Mouse (Mus musculus): Measurements from ENCODE around the gene Sfxn3. TPM values are rescaled to one million over a fixed set of nuclear protein-coding genes. Genes with fewer than 3 reads are reported as not detected.

The Sfxn3 gene
- polyA plus RNA-seq, 1 experiment from 2014 or later: 2.9 TPM

DNA sequence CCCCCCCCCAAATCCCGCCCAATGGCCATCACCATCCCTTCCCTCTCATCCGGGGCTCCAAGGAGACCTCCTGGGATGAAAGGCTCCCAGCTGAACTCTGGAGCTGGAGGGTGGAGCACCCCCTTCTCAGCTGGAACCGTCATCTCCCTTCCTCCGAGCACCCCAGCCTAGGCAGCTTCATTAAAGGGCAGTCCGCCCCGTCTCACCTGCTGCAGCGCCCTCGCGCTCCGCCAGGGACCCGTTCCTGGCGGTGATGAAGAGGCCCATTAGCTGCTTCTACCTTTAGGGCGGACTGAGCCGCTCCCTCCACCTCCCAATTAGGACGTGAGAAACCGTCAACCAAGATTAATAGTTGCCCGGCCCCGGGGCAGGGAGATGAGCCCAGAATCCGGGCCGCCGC lies 17.9 kb downstream of the Sfxn3 start:
- no peak for ATAC-seq (ENCODE audit: low read depth)
- H3K9ac ChIP-seq: no peak overlapping the region
- 23% methylated on average over 21 of the region's 21 CpGs for WGBS (ENCODE audit: insufficient replicate concordance)
- no peak overlapping the region for H3K27ac ChIP-seq
- H3K4me3 ChIP-seq (replicated peaks): no peak overlapping the region
- H3K36me3 ChIP-seq: no peaks in the 10 kb centered on the region
- no peak for DNase-seq
- no peaks in the 10 kb centered on the region for H3K9me3 ChIP-seq (replicated peaks)
- peaks cover 43% of the 10 kb centered on the region for H3K4me1 ChIP-seq (replicated peaks)
- H3K27me3 ChIP-seq: peaks cover 40% of the 10 kb centered on the region
- H3K4me2 ChIP-seq: no peak overlapping the region

DNA sequence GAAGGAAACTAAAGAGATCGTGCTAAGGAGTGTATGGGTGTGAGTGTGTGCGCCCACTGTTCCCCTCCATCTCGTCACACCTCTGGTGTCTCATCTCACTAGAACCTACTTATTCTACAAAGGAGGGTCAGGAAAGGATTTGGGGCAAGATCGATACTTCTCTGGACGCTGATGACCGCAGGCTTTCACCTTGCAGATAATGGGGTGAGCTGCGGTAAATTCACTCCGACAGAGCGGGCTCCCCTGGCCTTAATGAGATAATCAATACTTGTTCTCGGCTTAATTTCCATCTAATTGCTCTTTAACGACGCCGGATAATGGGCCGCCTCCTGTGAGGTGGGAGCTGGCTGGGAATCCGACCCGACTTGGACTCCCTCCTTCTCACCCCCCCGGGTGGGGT lies 19.9 kb downstream of the Sfxn3 start:
- no peak overlapping the region for H3K4me2 ChIP-seq
- H3K9me3 ChIP-seq (replicated peaks): no peaks in the 10 kb centered on the region
- no peaks in the 10 kb centered on the region for H3K36me3 ChIP-seq
- 56% methylated on average over 17 of the region's 17 CpGs for WGBS (ENCODE audit: insufficient replicate concordance)
- DNase-seq: no peak
- H3K4me3 ChIP-seq (replicated peaks): no peak overlapping the region
- H3K27ac ChIP-seq: no peak overlapping the region
- peaks cover 40% of the 10 kb centered on the region for H3K27me3 ChIP-seq
- peaks cover 53% of the 10 kb centered on the region for H3K4me1 ChIP-seq (replicated peaks)
- no peak for ATAC-seq (ENCODE audit: low read depth)
- H3K9ac ChIP-seq: no peak overlapping the region

DNA sequence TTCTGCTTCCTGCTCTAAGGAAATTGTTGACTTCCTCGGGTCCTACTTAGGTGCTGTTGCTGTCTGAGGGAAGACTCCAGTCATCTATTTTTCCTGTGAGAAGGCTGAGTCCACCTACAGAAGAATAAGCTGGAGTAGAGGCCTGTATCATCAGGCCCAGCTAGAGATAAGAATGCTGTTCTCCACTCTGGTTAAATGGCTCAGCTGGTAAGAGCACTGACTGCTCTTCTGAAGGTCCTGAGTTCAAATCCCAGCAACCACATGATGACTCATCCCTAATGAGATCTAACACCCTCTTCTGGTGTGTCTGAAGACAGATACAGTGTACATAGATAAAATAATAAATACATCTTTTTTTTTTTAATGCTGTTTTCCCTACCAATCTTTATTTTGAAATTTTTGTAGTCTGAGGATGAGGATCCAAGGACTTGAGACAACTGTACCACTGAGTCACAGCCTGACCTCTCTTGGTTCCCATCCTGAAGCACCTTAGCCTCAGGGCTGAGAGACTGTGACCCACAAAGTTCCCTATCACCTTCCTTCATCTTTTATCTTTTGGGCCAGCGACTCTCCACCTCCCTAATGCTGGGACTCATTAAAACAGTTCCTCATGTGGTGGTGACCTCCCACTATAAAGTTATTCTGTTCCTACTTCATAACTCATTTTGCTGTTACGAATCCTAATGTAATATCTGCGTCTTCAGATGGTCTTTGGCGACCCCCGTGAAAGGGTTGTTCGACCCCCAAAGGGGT lies 20.6 kb downstream of the Sfxn3 start:
- H3K4me3 ChIP-seq (replicated peaks): no peak overlapping the region
- peaks cover 52% of the 10 kb centered on the region for H3K4me1 ChIP-seq (replicated peaks)
- H3K9ac ChIP-seq: no peak overlapping the region
- ATAC-seq (ENCODE audit: low read depth) (0 out of 2 replicates have a peak, but pooled peaks have one; percentile 37), DNase-seq (no peak)
- H3K27ac ChIP-seq: no peak overlapping the region
- no peak overlapping the region for H3K4me2 ChIP-seq
- no peaks in the 10 kb centered on the region for H3K9me3 ChIP-seq (replicated peaks)
- H3K36me3 ChIP-seq: no peaks in the 10 kb centered on the region
- 50% methylated on average over 7 of the region's 7 CpGs for WGBS (ENCODE audit: insufficient replicate concordance)
- peaks cover 40% of the 10 kb centered on the region for H3K27me3 ChIP-seq

DNA sequence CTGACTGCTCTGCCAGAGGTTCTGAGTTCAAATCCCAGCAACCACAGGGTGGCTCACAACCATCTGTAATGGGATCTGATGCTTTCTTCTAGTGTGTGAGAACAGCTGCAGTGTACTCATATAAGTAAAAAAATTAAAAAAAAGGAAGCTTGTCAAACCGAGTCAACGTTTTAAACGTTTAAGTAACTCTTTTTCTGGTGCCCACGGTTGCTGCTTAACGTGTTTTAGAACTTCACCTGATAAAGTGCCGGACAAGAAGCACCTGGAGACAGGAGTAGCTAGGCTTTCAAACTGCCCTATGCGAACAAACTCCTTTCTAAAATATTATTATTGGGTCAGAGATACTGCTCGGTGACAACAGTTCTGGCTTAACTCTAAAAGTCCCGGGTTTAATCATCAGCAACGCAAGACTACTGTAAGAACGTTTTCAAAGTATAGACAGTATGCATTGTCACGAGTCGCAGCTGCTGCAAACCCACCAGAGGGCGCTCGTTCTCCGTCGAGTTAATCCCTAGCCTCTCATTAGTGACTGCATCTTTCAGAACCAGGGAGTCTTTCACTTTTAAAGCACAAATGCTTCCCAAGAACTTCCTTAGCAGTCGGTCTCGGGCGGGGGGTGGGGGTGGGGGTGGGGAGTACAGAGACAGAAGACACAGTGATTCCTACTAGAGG lies 26.7 kb downstream of the Sfxn3 start:
- Histone ChIP-seq H3K9ac (peak overlapping the region; percentile 91), H3K4me3 (replicated peaks) (peak overlapping the region; percentile 77), H3K4me2 (peak overlapping the region; percentile 97), H3K4me1 (replicated peaks) (peaks cover 64% of the 10 kb centered on the region), H3K9me3 (replicated peaks) (no peaks in the 10 kb centered on the region), H3K36me3 (no peaks in the 10 kb centered on the region), H3K27me3 (peaks cover 39% of the 10 kb centered on the region), H3K27ac (peak overlapping the region; percentile 92)
- 6% methylated on average over 20 of the region's 20 CpGs for WGBS (ENCODE audit: insufficient replicate concordance)
- DNase-seq (peak; percentile 77), ATAC-seq (ENCODE audit: low read depth) (peak; percentile 56)

DNA sequence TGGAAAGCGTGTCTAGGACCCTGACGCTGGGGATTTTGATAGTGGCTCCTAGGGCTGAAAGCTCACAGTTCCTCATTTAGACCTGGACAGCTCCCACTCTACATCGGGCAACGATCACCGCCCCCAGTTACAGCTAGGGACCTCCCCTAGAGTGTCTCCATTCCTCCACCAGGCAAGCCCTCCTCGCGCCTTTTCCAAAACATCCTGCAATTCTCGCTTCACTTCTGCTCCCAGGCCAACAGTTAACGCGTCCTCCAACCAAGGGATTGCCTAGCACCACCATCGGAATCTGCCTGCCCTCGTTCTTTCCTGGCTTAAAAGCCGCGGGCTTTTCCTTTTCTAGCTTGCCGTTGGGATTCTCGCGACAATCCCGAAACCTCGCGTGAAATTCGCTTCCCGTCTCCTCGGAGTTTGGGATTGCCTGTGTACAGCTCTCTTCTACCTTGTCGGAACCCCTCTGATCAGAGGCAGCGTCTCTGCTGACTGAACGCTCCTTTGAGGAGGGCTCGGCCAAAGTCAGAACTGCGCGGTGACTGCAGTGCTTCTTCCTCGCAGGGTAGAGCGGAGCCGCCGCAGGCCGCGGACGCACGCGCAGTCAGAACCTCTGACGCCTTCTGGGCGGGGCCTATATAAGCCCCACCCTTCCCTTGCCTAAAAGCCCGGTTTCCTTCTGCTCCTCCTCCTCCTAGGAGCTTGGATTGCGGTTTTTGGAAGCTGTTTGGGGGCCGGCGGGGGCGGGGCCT lies 27.4 kb downstream of the Sfxn3 start, which contains the start of gene Kazald1:
Kazald1 (plus strand) TSS at position 662 of the 743 bp plus-strand sequence.
- Histone ChIP-seq H3K27me3 (peaks cover 47% of the 10 kb centered on the region), H3K4me1 (replicated peaks) (peaks cover 71% of the 10 kb centered on the region), H3K9me3 (replicated peaks) (no peaks in the 10 kb centered on the region), H3K4me2 (peak within 1 kb of the TSS; percentile 97), H3K36me3 (no peaks in the 10 kb centered on the region), H3K9ac (peak within 1 kb of the TSS; percentile 91), H3K27ac (peak within 1 kb of the TSS; percentile 92), H3K4me3 (replicated peaks) (peak within 1 kb of the TSS; percentile 77)
- peak; percentile 88 for ATAC-seq (ENCODE audit: low read depth)
- DNase-seq: peak; percentile 44
- WGBS (ENCODE audit: insufficient replicate concordance): under 1% methylated on average over 45 of the region's 45 CpGs

DNA sequence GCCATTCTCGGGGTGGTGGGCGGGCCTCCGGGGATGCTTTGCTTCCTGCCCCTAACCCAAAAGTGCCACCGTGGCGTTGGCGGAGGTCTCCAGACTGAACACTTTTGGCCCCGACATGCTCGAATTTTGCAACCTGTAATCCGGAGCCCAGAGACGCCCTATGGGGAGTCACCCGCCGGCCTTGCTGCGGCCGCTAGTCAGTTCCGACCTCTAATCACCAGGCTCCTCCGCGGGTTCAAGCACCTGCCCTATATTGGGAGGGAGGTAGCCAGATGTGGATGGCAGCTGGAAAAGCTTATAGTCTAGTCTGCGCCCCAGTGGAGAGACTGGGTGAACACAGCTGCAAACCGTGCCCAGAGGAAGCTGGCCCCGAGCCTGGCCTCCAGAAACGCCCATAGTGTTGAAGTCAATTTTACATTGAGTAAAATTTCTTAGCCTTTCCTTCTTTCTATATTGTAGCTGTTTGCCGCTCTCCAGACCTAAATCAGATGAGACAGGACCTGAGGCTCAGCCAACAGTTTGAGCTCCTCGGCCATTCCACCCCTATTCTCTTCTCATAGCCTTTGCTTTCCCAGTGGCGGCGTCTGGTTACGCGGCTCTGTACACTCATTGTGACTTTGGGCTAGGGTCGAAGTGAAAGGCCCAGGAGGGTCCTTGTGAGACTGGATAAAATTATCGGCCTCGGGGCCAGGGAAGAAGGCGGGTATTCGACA lies 28.2 kb downstream of the Sfxn3 start:
- Histone ChIP-seq H3K4me3 (replicated peaks) (peak overlapping the region; percentile 77), H3K4me1 (replicated peaks) (peaks cover 77% of the 10 kb centered on the region), H3K9ac (peak overlapping the region; percentile 91), H3K9me3 (replicated peaks) (no peaks in the 10 kb centered on the region), H3K4me2 (peak overlapping the region; percentile 97), H3K36me3 (no peaks in the 10 kb centered on the region), H3K27ac (peak overlapping the region; percentile 92), H3K27me3 (peaks cover 54% of the 10 kb centered on the region)
- ATAC-seq (ENCODE audit: low read depth): peak; percentile 65
- WGBS (ENCODE audit: insufficient replicate concordance): 2% methylated on average over 32 of the region's 32 CpGs
- no peak for DNase-seq

DNA sequence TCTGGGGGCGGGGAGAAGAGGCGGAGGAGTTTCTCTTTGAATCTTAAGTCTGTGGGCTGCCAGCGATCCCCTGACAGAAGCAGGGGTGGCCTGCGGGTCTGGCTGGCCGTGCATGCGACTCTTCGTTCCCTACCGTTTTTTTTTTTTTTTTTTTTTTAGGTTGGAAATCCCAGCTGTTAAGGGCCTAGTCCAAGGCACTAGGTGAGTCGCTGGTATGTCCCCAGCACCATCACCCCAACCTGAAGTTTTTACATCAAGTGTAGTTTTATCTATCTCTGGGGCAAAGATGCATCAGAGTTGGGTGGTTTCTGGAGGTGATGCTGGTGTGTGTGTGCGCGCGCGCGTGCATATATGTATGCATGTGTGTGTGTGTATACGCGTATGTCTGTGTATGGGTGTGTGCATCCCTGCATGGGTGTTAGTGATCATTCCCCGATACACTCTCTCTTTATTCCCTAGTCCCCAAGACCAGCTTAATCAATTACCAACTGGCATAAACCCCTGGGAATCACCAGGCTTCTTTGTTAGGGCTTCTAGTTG lies 28.8 kb downstream of the Sfxn3 start:
- Histone ChIP-seq H3K27me3 (peaks cover 60% of the 10 kb centered on the region), H3K9me3 (replicated peaks) (no peaks in the 10 kb centered on the region), H3K4me3 (replicated peaks) (peak overlapping the region; percentile 77), H3K27ac (no peak overlapping the region), H3K9ac (peak overlapping the region; percentile 91), H3K4me2 (peak overlapping the region; percentile 97), H3K36me3 (no peaks in the 10 kb centered on the region), H3K4me1 (replicated peaks) (peaks cover 77% of the 10 kb centered on the region)
- ATAC-seq (ENCODE audit: low read depth) (no peak), DNase-seq (no peak)
- 13% methylated on average over 17 of the region's 17 CpGs for WGBS (ENCODE audit: insufficient replicate concordance)

DNA sequence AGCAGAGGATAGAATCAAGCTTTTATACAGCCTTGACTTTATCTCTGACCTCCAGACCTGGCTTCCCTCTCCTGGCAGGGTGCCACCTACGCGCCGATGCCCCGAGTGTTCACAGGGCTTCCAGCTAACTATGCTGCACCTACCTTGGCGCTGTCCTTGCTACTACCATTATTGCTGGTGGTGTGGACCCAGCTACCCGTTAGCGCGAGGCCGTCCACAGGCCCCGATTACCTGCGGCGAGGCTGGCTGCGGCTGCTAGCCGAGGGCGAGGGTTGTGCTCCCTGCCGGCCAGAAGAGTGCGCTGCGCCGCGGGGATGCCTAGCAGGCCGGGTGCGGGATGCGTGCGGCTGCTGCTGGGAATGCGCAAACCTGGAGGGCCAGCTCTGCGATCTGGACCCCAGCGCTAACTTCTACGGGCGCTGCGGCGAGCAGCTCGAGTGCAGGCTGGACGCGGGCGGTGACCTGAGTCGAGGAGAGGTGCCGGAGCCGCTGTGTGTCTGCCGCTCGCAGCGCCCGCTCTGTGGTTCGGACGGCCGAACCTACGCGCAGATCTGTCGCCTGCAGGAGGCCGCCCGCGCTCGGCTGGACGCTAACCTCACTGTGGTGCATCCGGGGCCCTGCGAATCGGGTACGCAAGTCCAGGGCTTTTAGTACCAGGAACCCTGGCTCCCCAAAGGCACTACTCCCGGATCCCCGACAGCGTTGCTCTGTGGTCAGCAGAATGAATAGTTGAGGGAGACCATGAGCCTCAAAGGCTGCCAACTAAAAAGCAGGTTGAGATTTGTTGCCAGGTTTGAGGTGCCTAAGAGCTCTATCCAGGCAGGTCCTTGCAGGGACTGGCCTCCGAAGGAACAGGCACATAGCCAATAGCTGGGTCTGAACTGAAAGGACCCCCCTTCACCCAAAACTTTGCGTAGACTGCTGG lies 29.5 kb downstream of the Sfxn3 start:
- Histone ChIP-seq H3K4me2 (peak overlapping the region; percentile 97), H3K4me3 (replicated peaks) (peak overlapping the region; percentile 77), H3K9me3 (replicated peaks) (no peaks in the 10 kb centered on the region), H3K4me1 (replicated peaks) (peaks cover 71% of the 10 kb centered on the region), H3K36me3 (no peaks in the 10 kb centered on the region), H3K27ac (no peak overlapping the region), H3K27me3 (peaks cover 68% of the 10 kb centered on the region), H3K9ac (peak overlapping the region; percentile 91)
- no peak for DNase-seq
- ATAC-seq (ENCODE audit: low read depth): 0 out of 2 replicates have a peak, but pooled peaks have one; percentile 8
- under 1% methylated on average over 62 of the region's 62 CpGs for WGBS (ENCODE audit: insufficient replicate concordance)

DNA sequence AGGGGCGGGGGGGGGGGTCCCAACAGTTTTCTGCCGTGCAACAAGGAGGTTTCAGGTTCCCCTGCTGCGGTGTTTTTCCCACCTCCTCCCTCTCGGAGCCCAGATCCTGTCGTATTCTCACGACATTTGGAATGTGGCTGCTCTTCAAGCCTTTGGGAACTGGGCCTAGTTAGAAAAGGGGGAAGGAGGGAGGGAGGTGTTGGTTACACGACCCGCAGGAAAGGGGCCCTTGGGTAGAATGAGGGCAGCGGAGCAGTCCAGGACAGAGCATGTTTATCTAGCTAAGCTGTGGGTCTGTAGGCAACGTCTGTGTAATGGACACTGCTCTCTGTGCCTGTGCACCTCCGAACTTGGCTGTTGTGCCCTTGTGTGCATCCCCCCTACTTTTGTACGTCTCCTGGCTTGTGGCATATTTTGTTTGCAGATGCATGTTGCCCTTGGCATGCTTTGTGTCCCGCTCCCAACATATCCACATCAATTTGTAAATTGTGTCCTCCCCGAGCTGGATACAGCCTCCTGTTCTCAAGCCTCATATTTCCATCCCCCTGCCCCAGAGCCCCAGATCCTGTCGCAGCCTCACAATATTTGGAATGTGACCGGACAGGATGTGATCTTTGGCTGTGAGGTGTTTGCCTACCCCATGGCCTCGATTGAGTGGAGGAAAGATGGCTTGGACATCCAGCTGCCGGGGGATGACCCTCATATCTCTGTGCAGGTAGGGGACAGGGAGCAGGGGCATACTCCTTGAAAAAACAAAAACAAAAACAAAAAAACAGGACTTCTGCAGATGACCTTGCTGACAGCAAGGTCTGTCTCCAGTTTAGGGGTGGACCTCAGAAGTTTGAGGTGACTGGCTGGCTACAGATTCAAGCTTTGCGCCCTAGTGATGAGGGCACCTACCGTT lies 30.7 kb downstream of the Sfxn3 start:
- no peak for DNase-seq
- Histone ChIP-seq H3K9ac (no peak overlapping the region), H3K4me1 (replicated peaks) (peaks cover 68% of the 10 kb centered on the region)

More for the DNA sequence above, 30.7 kb downstream of the Sfxn3 start:
- Histone ChIP-seq H3K27me3 (peaks cover 79% of the 10 kb centered on the region), H3K27ac (no peak overlapping the region), H3K9me3 (replicated peaks) (no peaks in the 10 kb centered on the region), H3K36me3 (no peaks in the 10 kb centered on the region), H3K4me2 (no peak overlapping the region), H3K4me3 (replicated peaks) (no peak overlapping the region)
- 9% methylated on average over 20 of the region's 20 CpGs for WGBS (ENCODE audit: insufficient replicate concordance)
- ATAC-seq (ENCODE audit: low read depth): no peak
